Mouse (Mus musculus): ENCODE measurements at regions not wholly inside any gene's neighbourhood (a gene's known extent, or its start where the extent isn't known, plus 50 kb on each side); places are given as distances from the start of the nearest gene placed in this dataset.

DNA sequence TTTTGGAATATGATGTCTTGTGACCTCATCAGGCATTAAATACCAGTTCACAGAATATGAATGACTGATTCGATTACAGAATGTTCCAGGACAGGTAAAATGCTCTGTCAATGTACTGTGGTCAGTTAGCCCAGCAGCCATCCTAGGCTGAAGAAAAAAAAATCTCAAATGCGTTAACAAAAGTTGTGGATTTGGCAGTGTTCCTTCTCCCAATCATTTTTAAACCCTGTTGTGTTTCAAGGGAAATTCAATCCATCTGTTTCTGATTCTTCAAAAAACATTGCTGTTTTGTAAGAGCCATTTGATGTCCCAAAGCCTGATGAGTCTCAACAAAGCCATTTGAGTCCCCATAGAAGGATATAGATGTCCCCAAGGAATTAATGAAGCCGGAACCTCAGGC is 280.7 kb upstream of the Paip1 start:
- Histone ChIP-seq H3K4me2 (replicated peaks; ENCODE audit: low read depth, low read length) (no peak overlapping the region), H3K36me3 (ENCODE audit: control insufficient read depth, insufficient read depth, low read length) (no peaks in the 10 kb centered on the region), H3K9me3 (ENCODE audit: control insufficient read depth, low read length) (no peaks in the 10 kb centered on the region), H3K27me3 (ENCODE audit: control insufficient read depth, insufficient read depth, low read length) (no peaks in the 10 kb centered on the region), H3K4me3 (ENCODE audit: low read depth, low read length) (no peak overlapping the region), H3K27ac (ENCODE audit: low read depth, low read length) (no peak overlapping the region), H3K4me1 (replicated peaks; ENCODE audit: control insufficient read depth, insufficient read depth, low read length) (no peaks in the 10 kb centered on the region), H3K9ac (ENCODE audit: low read depth, low read length) (no peak overlapping the region)
- no peak for ATAC-seq (ENCODE audit: low FRiP score)
- WGBS: 79% methylated on average over 3 of the region's 3 CpGs
- no peak for DNase-seq (ENCODE audit: low spot score)

DNA sequence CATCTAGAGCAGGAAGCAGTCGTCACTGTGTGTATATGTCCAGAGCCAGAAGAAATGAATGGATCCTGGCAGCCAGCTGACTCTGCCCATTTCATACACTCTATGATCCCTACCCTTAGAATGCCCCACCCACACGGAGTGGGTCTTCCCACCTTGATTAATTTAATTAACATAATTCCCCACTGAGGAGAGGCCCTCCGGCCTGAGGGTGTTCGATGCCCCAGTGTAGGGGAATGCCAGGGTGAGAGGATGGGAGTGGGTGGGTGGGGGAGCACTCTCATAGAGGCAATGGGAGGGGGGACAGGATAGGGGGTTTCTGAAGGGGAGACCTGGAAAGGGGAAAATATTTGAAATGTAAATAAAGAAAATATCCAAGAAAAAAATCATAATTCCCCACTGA is 279.3 kb upstream of the Paip1 start:
- Histone ChIP-seq H3K4me2 (replicated peaks; ENCODE audit: low read depth, low read length) (no peak overlapping the region), H3K27me3 (ENCODE audit: control insufficient read depth, insufficient read depth, low read length) (no peaks in the 10 kb centered on the region), H3K27ac (ENCODE audit: low read depth, low read length) (no peak overlapping the region), H3K4me3 (ENCODE audit: low read depth, low read length) (no peak overlapping the region), H3K4me1 (replicated peaks; ENCODE audit: control insufficient read depth, insufficient read depth, low read length) (no peaks in the 10 kb centered on the region), H3K9ac (ENCODE audit: low read depth, low read length) (no peak overlapping the region), H3K36me3 (ENCODE audit: control insufficient read depth, insufficient read depth, low read length) (no peaks in the 10 kb centered on the region), H3K9me3 (ENCODE audit: control insufficient read depth, low read length) (no peaks in the 10 kb centered on the region)
- 85% methylated on average over 4 of the region's 4 CpGs for WGBS
- DNase-seq (ENCODE audit: low spot score) (no peak), ATAC-seq (ENCODE audit: low FRiP score) (peak; percentile 38)

DNA sequence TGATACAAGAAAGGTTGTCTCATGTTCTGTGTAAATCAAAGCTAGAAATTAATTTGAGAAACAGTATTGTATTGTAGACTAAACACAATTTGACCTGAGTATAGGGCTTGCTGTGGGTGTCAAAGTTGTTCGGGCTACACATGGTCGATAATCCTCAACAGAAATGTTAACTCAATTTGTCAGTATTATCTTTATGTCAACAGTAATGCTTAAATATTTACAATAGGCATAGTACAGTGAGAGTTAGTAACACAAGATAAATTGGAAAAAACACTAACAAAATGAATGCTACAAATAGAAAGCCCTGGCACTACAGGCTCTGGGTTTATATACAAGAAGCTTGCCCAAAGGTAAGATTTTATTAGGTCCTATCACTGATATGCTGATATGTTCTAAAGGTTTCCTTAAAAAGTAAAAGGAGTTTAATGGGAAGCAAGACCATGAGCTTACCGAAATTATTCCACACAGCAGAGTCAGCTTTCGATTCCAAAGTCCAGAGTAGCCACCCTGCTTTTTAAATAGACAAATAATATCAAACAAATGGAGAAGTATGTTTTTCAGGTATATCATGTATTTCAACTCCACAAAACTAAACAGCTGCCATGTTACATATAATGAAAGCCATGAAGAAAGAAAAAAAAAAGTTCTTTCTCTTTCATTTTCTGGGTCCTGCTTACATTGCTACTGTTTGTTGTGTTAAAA is 277.4 kb upstream of the Paip1 start:
- H3K9me3 ChIP-seq (ENCODE audit: control insufficient read depth, low read length): no peaks in the 10 kb centered on the region
- no peak overlapping the region for H3K4me3 ChIP-seq (ENCODE audit: low read depth, low read length)
- ATAC-seq (ENCODE audit: low FRiP score) (no peak), DNase-seq (ENCODE audit: low spot score) (no peak)
- no peaks in the 10 kb centered on the region for H3K36me3 ChIP-seq (ENCODE audit: control insufficient read depth, insufficient read depth, low read length)
- H3K4me2 ChIP-seq (replicated peaks; ENCODE audit: low read depth, low read length): no peak overlapping the region
- no peak overlapping the region for H3K9ac ChIP-seq (ENCODE audit: low read depth, low read length)
- no peaks in the 10 kb centered on the region for H3K27me3 ChIP-seq (ENCODE audit: control insufficient read depth, insufficient read depth, low read length)
- 89% methylated on average over 4 of the region's 4 CpGs for WGBS
- H3K27ac ChIP-seq (ENCODE audit: low read depth, low read length): no peak overlapping the region
- no peaks in the 10 kb centered on the region for H3K4me1 ChIP-seq (replicated peaks; ENCODE audit: control insufficient read depth, insufficient read depth, low read length)

DNA sequence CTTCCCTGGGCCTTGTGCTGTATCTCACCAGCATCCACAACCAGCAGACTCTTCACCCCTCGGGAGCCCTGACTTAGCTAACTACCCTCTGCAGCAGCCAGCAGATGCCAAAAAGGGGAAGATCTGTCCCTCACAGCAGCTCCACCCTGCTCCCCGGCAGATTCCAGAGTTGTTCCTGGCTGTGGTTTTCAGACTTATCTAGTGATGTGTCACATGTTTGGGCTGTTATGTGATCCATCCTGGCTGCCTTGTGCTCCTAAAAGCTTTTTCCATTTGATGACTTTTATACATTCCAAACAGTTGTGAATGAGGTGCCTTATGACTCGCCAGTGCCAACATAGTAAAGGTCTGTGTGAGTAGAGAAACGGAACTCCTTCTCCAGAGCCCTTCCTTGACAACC is 250.6 kb upstream of the Paip1 start:
- Histone ChIP-seq H3K9me3 (ENCODE audit: control insufficient read depth, low read length) (no peaks in the 10 kb centered on the region), H3K4me2 (replicated peaks; ENCODE audit: low read depth, low read length) (no peak overlapping the region), H3K27ac (ENCODE audit: low read depth, low read length) (no peak overlapping the region), H3K36me3 (ENCODE audit: control insufficient read depth, insufficient read depth, low read length) (no peaks in the 10 kb centered on the region), H3K4me1 (replicated peaks; ENCODE audit: control insufficient read depth, insufficient read depth, low read length) (no peaks in the 10 kb centered on the region), H3K4me3 (ENCODE audit: low read depth, low read length) (no peak overlapping the region), H3K27me3 (ENCODE audit: control insufficient read depth, insufficient read depth, low read length) (no peaks in the 10 kb centered on the region), H3K9ac (ENCODE audit: low read depth, low read length) (no peak overlapping the region)
- WGBS: 86% methylated on average over 4 of the region's 4 CpGs
- DNase-seq (ENCODE audit: low spot score) (no peak), ATAC-seq (ENCODE audit: low FRiP score) (no peak)

DNA sequence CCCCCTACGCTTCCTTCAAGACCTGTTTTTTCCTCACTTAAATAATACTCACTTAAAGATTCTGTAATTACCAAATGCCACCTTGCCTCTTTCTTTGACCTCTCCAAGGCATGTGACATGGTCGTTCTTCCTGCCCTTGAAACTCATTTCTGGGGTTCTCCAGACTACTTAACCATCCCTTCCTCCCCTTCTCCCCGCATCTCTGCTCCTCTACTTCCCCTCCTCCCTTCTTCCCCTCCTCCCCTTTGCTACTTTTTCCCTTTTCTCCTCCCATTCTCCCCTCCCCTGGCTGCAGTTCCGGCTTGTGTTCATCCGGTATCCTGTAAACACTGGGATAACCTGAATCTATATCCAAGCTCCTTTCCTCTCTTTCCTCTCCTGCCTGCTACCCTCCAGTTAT is 250.2 kb upstream of the Paip1 start:
- Histone ChIP-seq H3K9ac (ENCODE audit: low read depth, low read length) (no peak overlapping the region), H3K4me1 (replicated peaks; ENCODE audit: control insufficient read depth, insufficient read depth, low read length) (no peaks in the 10 kb centered on the region), H3K9me3 (ENCODE audit: control insufficient read depth, low read length) (no peaks in the 10 kb centered on the region), H3K4me3 (ENCODE audit: low read depth, low read length) (no peak overlapping the region), H3K27ac (ENCODE audit: low read depth, low read length) (no peak overlapping the region), H3K27me3 (ENCODE audit: control insufficient read depth, insufficient read depth, low read length) (no peaks in the 10 kb centered on the region), H3K36me3 (ENCODE audit: control insufficient read depth, insufficient read depth, low read length) (no peaks in the 10 kb centered on the region), H3K4me2 (replicated peaks; ENCODE audit: low read depth, low read length) (no peak overlapping the region)
- no peak for DNase-seq (ENCODE audit: low spot score)
- 84% methylated on average over 5 of the region's 5 CpGs for WGBS
- ATAC-seq (ENCODE audit: low FRiP score): no peak

DNA sequence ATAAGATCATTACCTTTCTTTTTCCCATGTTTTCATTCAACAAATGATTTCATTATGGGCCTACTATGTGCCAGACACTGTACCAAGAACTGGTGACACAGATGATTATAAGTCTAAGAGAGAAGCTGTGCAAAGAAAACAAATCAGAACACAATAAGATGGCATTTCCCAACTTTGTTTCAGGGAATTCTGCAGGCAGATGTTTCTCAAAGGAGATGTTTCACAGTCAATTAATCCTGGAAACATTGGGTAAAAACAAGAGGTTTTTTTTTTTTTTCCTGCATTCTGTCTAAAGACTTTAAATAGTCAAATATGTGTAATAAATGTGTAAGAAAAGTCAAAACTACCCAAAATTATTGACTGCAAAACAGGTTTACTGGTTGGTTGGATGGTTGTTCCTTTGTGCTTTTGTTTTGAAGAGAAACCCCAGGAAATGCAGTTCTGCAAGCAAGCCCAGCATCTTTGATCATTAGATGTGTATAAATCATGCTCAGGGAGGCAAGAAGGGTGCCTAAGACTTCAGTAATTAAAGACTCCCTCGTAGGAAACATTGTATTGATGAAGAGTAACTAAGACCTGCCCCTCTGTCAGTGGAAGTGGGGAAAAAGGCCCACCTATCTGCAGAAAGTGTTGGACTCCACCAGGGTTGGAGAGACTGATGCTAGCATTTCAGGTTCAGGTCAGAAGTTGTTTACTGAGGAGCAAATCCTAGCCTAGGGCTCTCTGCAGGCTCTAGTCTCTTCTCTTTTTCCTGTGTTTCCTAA is 249.1 kb upstream of the Paip1 start:
- ATAC-seq (ENCODE audit: low FRiP score): no peak
- WGBS: 20% methylated on average over 1 of the region's 1 CpGs

DNA sequence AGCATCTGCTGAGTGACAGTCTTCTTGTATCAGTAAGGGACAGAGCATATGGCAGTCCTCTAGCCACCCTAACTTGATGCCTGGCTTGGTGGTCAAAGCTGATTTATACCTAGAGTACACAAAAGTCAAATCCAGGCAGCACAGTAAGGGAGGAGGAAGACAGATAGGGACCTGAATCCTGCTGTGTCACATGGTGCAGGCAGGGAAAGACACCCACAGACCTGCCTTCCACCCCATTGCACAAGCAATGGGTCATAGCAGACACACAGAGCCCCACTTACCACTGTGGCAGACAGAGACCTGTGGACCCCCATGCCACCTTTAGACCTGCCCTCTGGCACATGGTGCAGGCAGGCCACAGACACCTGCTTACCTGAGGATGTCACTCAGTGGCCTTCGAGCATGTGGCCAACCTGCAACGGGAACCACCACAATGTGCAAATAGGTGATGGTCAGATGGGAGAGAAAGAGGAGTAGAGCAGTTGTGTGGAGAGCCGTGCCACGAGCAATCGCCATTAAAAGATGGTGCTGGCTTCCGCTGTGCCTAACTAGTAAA is 244.0 kb upstream of the Paip1 start:
- ATAC-seq (ENCODE audit: low FRiP score): peak; percentile 17; the same call in 1 of the 2 replicates
- H3K4me2 ChIP-seq (replicated peaks; ENCODE audit: low read depth, low read length): no peak overlapping the region
- H3K9ac ChIP-seq (ENCODE audit: low read depth, low read length): no peak overlapping the region
- no peaks in the 10 kb centered on the region for H3K36me3 ChIP-seq (ENCODE audit: control insufficient read depth, insufficient read depth, low read length)
- WGBS: 93% methylated on average over 6 of the region's 6 CpGs
- DNase-seq (ENCODE audit: low spot score): no peak
- no peaks in the 10 kb centered on the region for H3K4me1 ChIP-seq (replicated peaks; ENCODE audit: control insufficient read depth, insufficient read depth, low read length)
- no peaks in the 10 kb centered on the region for H3K9me3 ChIP-seq (ENCODE audit: control insufficient read depth, low read length)
- H3K27ac ChIP-seq (ENCODE audit: low read depth, low read length): no peak overlapping the region
- no peaks in the 10 kb centered on the region for H3K27me3 ChIP-seq (ENCODE audit: control insufficient read depth, insufficient read depth, low read length)
- no peak overlapping the region for H3K4me3 ChIP-seq (ENCODE audit: low read depth, low read length)

More for the DNA sequence above, 249.1 kb upstream of the Paip1 start:
- Histone ChIP-seq H3K4me2 (replicated peaks; ENCODE audit: low read depth, low read length) (no peak overlapping the region), H3K9ac (ENCODE audit: low read depth, low read length) (no peak overlapping the region), H3K4me1 (replicated peaks; ENCODE audit: control insufficient read depth, insufficient read depth, low read length) (no peaks in the 10 kb centered on the region), H3K9me3 (ENCODE audit: control insufficient read depth, low read length) (no peaks in the 10 kb centered on the region), H3K27ac (ENCODE audit: low read depth, low read length) (no peak overlapping the region), H3K36me3 (ENCODE audit: control insufficient read depth, insufficient read depth, low read length) (no peaks in the 10 kb centered on the region), H3K4me3 (ENCODE audit: low read depth, low read length) (no peak overlapping the region), H3K27me3 (ENCODE audit: control insufficient read depth, insufficient read depth, low read length) (no peaks in the 10 kb centered on the region)
- no peak for DNase-seq (ENCODE audit: low spot score)

DNA sequence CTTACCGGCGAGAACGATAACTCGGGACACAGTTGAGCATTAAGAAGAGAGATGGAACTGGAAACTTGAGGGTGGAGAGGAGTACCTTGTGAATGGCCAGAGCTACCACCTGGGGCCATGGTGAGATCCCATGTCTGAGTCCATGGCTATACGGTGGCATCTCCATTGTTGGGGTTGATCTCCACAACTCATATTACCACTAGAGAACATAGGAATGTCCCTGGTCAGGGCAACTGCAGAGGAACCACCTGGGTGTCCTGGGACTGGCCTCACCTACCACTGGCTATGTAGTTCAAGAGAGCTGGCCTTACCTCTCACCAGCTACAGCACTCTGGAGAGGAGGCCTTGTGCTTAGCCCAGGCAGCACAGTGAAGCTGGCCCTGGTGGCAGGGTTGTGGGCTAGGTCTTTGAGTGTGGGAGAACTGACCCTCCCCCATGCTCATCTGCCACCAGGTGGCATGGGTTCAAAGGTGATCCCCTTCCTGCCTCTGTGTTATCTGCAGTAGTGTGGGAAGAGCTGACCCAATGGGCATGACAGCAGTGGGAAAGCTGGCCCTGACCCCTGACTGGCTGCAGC is 242.7 kb upstream of the Paip1 start:
- over 99% methylated on average over 5 of the region's 5 CpGs for WGBS
- H3K4me3 ChIP-seq (ENCODE audit: low read depth, low read length): no peak overlapping the region
- H3K36me3 ChIP-seq (ENCODE audit: control insufficient read depth, insufficient read depth, low read length): no peaks in the 10 kb centered on the region
- no peaks in the 10 kb centered on the region for H3K9me3 ChIP-seq (ENCODE audit: control insufficient read depth, low read length)
- ATAC-seq (ENCODE audit: low FRiP score) (peak; percentile 51; the same call in 1 of the 2 replicates), DNase-seq (ENCODE audit: low spot score) (no peak)
- H3K27ac ChIP-seq (ENCODE audit: low read depth, low read length): no peak overlapping the region
- H3K4me1 ChIP-seq (replicated peaks; ENCODE audit: control insufficient read depth, insufficient read depth, low read length): no peaks in the 10 kb centered on the region
- no peaks in the 10 kb centered on the region for H3K27me3 ChIP-seq (ENCODE audit: control insufficient read depth, insufficient read depth, low read length)
- H3K9ac ChIP-seq (ENCODE audit: low read depth, low read length): no peak overlapping the region
- no peak overlapping the region for H3K4me2 ChIP-seq (replicated peaks; ENCODE audit: low read depth, low read length)
